Mouse (Mus musculus) gastrocnemius, postnatal 25 days (tissue): ENCODE data around the gene Zfp467. TPM values are rescaled to one million over a fixed set of nuclear protein-coding genes. Genes with fewer than 3 reads are reported as not detected.

Source experiments
- DNase-seq: peaks from one replicate; pipeline ENCODE4 v3.0.0; 2022
- microRNA-seq, 2 experiments: library from miRNA; unstranded; fragments of <30 nt; microRNA quantifications; one replicate each; pipeline ENCODE4 v1.2.0; 2021; ENCODE audit warnings: borderline replicate concordance in 2 of 2
- total RNA-seq, 2 experiments: library from RNA; stranded (reverse); gene quantifications; 1 replicate in 1 of 2; 2 replicates in 1 of 2; pipeline ENCODE4 v1.2.3; 2021

Zfp467 gene
- total RNA-seq, 2 experiments from 2014 or later: 22.4 to 34.1 TPM

GRCm38 (mm10) chr6:48411193-48412092 lies 34.2 kb downstream of the Zfp467 start:
- DNase-seq: no peak

- peak; percentile 56 for DNase-seq
Observed at GRCm38 (mm10) chr6:48410551-48410950, 35.1 kb downstream of the Zfp467 start.

GRCm38 (mm10) chr6:48409726-48410343 lies 35.8 kb downstream of the Zfp467 start:
- peak; percentile 1 for DNase-seq

DNA sequence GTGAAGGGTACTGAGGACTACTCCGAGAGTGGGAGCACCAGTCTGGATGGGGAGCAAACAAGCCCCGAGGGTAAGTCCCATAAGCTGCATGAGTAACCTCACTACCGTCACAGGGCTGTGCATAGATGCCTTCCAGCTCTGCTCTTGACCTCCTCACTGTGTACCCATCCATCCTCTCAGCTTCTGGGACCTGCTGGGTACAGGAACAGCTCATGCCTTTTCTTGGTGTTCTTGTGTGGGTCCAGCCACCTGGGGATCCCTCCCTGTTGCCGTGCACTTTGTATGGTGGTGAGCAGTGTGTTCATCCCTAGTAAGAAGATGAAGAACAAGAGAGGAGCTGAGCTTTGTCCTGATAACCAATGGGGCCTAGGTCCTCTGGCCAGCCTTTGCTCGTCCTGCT lies 41.6 kb downstream of the Zfp467 start:
- no peak for DNase-seq

DNA sequence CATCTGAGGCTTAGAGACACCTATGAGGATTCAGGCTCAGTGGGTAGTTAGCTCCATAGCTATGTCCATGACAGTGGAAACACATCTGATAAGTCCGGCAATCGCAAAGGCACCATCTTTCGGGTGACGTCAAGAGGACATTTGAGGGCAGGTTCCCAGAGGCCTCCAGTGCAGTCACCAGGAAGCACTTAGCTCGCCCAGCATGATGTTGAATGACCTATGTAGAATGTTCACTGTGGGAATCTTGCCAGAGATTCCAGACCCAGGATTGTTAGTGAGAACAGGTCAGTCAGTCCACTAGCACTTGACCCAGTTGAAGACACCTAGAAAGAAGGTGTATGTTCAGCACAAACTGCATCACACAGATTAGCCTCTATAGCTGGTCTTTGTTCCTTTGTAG lies 45.7 kb downstream of the Zfp467 start:
- DNase-seq: no peak

DNA sequence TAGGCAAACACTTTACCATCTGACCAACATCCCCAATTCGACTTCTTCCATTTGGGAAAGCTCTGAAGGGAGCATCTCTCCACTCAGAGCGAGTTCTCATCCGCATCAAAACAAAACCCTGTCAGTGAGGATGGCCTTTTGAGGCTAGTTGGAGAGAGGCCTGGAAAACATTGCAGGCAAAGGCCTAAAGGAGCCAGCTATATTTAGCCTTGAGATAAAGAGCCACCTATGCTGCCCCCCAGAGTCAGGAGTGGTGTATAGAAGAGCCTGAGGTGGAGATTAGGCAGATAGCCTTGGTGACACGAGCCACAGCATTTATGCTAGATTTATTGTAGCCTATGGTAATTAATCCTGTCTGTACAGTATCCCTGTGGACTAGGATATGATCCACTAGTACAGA lies 48.3 kb downstream of the Zfp467 start:
- DNase-seq: no peak

DNA sequence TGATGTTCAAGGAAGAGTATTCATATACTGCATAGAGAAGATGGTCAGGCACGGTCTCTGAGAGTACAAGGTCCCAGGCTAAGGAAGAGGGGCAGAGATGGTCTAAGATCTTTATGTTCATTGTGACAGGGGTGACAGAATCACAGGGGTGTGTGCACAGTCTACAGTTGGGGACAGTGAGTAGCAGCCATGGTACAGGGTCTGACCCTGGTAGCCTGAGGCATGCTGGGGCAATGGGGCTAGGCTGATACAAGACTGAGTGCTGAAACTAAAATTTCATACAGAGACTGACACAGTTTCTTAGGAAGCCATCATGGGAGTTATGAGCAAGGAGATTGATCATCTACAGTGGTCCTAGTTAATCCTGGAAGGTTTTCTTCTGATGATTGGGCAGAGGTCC lies 48.9 kb downstream of the Zfp467 start:
- no peak for DNase-seq

- DNase-seq: no peak
Observed at GRCm38 (mm10) chr6:48396008-48396595, 49.5 kb downstream of the Zfp467 start.

DNA sequence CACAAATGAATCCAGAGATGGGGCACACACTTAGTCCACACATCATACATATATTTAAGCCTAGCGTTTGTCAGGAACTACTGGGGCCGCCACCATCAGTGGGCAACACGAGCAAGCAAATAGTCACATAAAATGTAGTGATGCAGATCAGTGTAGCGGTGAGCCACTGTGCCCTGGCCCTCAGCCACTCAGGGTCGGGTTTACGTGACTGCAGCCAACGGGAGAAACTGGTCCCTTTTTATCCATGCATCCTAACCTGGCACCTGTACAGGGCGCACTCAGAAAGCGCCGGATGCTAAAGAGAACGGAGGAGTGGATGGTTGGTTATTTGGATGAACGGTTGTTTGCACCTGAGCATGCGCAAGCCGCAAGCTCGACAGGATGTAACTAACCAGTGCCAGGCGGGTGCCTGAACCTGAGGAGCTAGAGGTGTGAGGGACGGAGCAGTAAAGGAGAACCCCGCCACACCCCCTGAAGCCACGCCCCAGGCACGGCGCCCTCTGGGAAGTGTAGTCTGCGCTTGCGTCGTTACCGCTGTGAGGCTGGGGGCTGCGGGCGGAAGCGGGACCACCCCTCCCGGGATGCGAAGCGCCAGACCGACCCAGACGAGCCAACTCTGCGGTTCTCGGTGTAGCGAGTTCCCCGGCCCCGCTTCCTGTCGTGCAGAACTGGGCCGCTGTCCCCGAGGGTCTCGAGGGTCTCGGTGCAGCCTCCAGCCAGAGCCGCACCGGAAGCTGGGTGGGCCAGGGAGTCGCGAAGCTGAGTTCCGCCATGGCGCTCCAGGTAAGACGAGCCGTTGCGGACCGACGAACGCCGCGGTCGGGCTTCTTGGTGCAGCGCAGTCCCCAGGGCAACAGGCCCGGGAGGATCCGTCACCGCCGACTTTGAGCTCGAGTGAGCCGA lies 50.3 kb downstream of the Zfp467 start, which contains the start of gene Krba1:
Gene Krba1, plus strand, starts transcription at position 482 of the 903 bp plus-strand sequence.
- peak; percentile 76 for DNase-seq

DNA sequence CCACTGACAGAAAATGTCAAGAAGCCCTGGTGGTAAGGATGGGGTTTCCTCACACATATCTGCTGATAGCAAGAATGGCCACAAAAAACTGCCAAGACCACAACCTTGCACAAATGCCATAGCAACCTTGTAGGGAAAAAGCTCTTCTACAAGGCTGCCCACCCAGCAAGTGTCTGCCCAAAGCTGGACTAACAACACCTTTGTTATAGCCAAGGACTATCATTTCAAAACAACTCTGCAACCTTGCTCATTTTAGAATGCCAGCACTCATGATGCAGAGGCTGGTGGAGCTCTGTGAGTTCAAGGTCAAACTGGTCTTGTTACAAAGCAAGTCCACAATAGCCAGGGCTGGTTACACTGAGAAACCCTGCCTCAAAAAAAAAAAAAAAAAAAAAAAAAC lies 51.8 kb downstream of the Zfp467 start:
- DNase-seq: no peak

DNA sequence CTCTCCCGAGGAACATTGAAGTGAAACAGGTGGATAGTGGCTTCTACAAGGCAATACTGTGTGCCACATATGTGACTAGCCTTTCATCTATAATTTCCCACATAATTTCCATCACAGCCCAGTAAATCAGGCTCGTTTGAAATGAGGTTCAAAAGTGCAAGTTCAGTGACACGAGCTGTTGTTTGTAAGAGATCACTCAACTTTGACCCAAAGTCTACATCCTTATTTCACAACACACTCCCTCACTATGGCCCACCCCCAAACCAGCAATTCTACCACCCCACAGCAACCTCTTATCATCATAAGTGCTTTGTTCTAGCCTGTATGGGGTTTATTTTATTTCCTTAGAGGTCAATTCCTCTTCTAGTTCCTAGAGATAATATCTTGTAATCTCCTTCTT lies 57.4 kb downstream of the Zfp467 start:
- DNase-seq: no peak

Small RNAs within 50 kb of the gene (microRNA-seq; reads per million reads assigned to microRNA genes)
- 0 reads per million in 2 experiments for gene Gm24325

Other genes starting within 250 kb of the Zfp467 start
- 10 to 100 TPM; 14.5 to 15.9 TPM for gene Krba1, start 50.2 kb downstream of the Zfp467 start, total RNA-seq
- under 1 TPM; 0.24 to 0.38 TPM for gene Sspo, start 2.4 kb upstream of the Zfp467 start, total RNA-seq
- 10 to 100 TPM; 43.0 to 45.0 TPM for gene Atp6v0e2, start 91.8 kb upstream of the Zfp467 start, total RNA-seq
- 10 to 100 TPM; 14.0 to 15.0 TPM for gene Lrrc61, start 109.0 kb upstream of the Zfp467 start, total RNA-seq
- gene Rarres2, start 127.0 kb upstream of the Zfp467 start, total RNA-seq: 10 to 100 TPM; 19.7 to 35.5 TPM
- not detected for gene Gm45021, start 143.8 kb upstream of the Zfp467 start, total RNA-seq
- gene Repin1, start 148.1 kb upstream of the Zfp467 start, total RNA-seq: 10 to 100 TPM; 21.0 to 23.0 TPM
- 1 to 10 TPM in 1 of 2 experiments, not detected in 1; 1.5 TPM for gene Gm44965, start 148.1 kb upstream of the Zfp467 start, total RNA-seq
- 1 to 10 TPM; 6.5 to 6.9 TPM for gene Zfp775, start 156.2 kb upstream of the Zfp467 start, total RNA-seq
- under 1 TPM; 0.24 to 0.38 TPM for gene AI854703, start 180.9 kb upstream of the Zfp467 start, total RNA-seq
- gene Gimap8, start 201.4 kb upstream of the Zfp467 start, total RNA-seq: 1 to 10 TPM; 2.1 to 3.0 TPM
- gene Gimap9, start 230.3 kb upstream of the Zfp467 start, total RNA-seq: under 1 TPM; 0.51 to 0.67 TPM
- gene Gimap4, start 238.7 kb upstream of the Zfp467 start, total RNA-seq: 1 to 10 TPM; 5.1 to 7.7 TPM